Mouse (Mus musculus): ENCODE measurements around the gene Lmo2. TPM values are rescaled to one million over a fixed set of nuclear protein-coding genes. Genes with fewer than 3 reads are reported as not detected.

The Lmo2 gene
- total RNA-seq, 1 experiment from 2014 or later = 858 TPM

GRCm38 (mm10) chr2:103936666-103937065, 21.1 kb upstream of the Lmo2 start:
- no peak for ATAC-seq (replicated peaks in 1 of 2; ENCODE audit: insufficient read depth in 1 of 2, low FRiP score in 2 of 2, low TSS enrichment in 1 of 2, low read depth in 1 of 2, poor library complexity in 2 of 2, severe bottlenecking in 2 of 2)

GRCm38 (mm10) chr2:103937670-103938069, 20.1 kb upstream of the Lmo2 start:
- ATAC-seq (replicated peaks in 1 of 2; ENCODE audit: insufficient read depth in 1 of 2, low FRiP score in 2 of 2, low TSS enrichment in 1 of 2, low read depth in 1 of 2, poor library complexity in 2 of 2, severe bottlenecking in 2 of 2) = no peak

- ATAC-seq (replicated peaks in 1 of 2; ENCODE audit: insufficient read depth in 1 of 2, low FRiP score in 2 of 2, low TSS enrichment in 1 of 2, low read depth in 1 of 2, poor library complexity in 2 of 2, severe bottlenecking in 2 of 2) = no peak
Observed at GRCm38 (mm10) chr2:103938573-103938972, 19.2 kb upstream of the Lmo2 start.

GRCm38 (mm10) chr2:103939003-103939402, 18.8 kb upstream of the Lmo2 start:
- ATAC-seq (replicated peaks in 1 of 2; ENCODE audit: insufficient read depth in 1 of 2, low FRiP score in 2 of 2, low TSS enrichment in 1 of 2, low read depth in 1 of 2, poor library complexity in 2 of 2, severe bottlenecking in 2 of 2) = no peak

- ATAC-seq (replicated peaks in 1 of 2; ENCODE audit: insufficient read depth in 1 of 2, low FRiP score in 2 of 2, low TSS enrichment in 1 of 2, low read depth in 1 of 2, poor library complexity in 2 of 2, severe bottlenecking in 2 of 2) = no peak
Observed at GRCm38 (mm10) chr2:103941085-103941484, 16.7 kb upstream of the Lmo2 start.

GRCm38 (mm10) chr2:103944859-103945258, 12.9 kb upstream of the Lmo2 start:
- ATAC-seq (replicated peaks in 1 of 2; ENCODE audit: insufficient read depth in 1 of 2, low FRiP score in 2 of 2, low TSS enrichment in 1 of 2, low read depth in 1 of 2, poor library complexity in 2 of 2, severe bottlenecking in 2 of 2) = peak; percentile 70 to 73

- ATAC-seq (replicated peaks in 1 of 2; ENCODE audit: insufficient read depth in 1 of 2, low FRiP score in 2 of 2, low TSS enrichment in 1 of 2, low read depth in 1 of 2, poor library complexity in 2 of 2, severe bottlenecking in 2 of 2) = peak; percentile 71 to 78
Observed at GRCm38 (mm10) chr2:103945571-103946092, 12.2 kb upstream of the Lmo2 start.

GRCm38 (mm10) chr2:103946892-103947291, 10.9 kb upstream of the Lmo2 start:
- peak in 1 of 2 experiments; percentile 34; a peak in 1 of 4 replicates for ATAC-seq (replicated peaks in 1 of 2; ENCODE audit: insufficient read depth in 1 of 2, low FRiP score in 2 of 2, low TSS enrichment in 1 of 2, low read depth in 1 of 2, poor library complexity in 2 of 2, severe bottlenecking in 2 of 2)

- no peak for ATAC-seq (replicated peaks in 1 of 2; ENCODE audit: insufficient read depth in 1 of 2, low FRiP score in 2 of 2, low TSS enrichment in 1 of 2, low read depth in 1 of 2, poor library complexity in 2 of 2, severe bottlenecking in 2 of 2)
Observed at GRCm38 (mm10) chr2:103947982-103948655, 9.7 kb upstream of the Lmo2 start.

- ATAC-seq (replicated peaks in 1 of 2; ENCODE audit: insufficient read depth in 1 of 2, low FRiP score in 2 of 2, low TSS enrichment in 1 of 2, low read depth in 1 of 2, poor library complexity in 2 of 2, severe bottlenecking in 2 of 2) = no peak
Observed at GRCm38 (mm10) chr2:103953050-103953835, 4.5 kb upstream of the Lmo2 start.

- peak in 1 of 2 experiments; percentile 15; a peak in 1 of 4 replicates for ATAC-seq (replicated peaks in 1 of 2; ENCODE audit: insufficient read depth in 1 of 2, low FRiP score in 2 of 2, low TSS enrichment in 1 of 2, low read depth in 1 of 2, poor library complexity in 2 of 2, severe bottlenecking in 2 of 2)
Observed at GRCm38 (mm10) chr2:103955714-103956113, 2.1 kb upstream of the Lmo2 start.

- ATAC-seq (replicated peaks in 1 of 2; ENCODE audit: insufficient read depth in 1 of 2, low FRiP score in 2 of 2, low TSS enrichment in 1 of 2, low read depth in 1 of 2, poor library complexity in 2 of 2, severe bottlenecking in 2 of 2) = peak in 1 of 2 experiments; percentile 27; a peak in 1 of 4 replicates
Observed at GRCm38 (mm10) chr2:103956867-103957266, 919 bp upstream of the Lmo2 start.

GRCm38 (mm10) chr2:103958634-103959033, 848 bp downstream of the Lmo2 start:
- no peak for ATAC-seq (replicated peaks in 1 of 2; ENCODE audit: insufficient read depth in 1 of 2, low FRiP score in 2 of 2, low TSS enrichment in 1 of 2, low read depth in 1 of 2, poor library complexity in 2 of 2, severe bottlenecking in 2 of 2)

GRCm38 (mm10) chr2:103959066-103959465, 1.3 kb downstream of the Lmo2 start:
- ATAC-seq (replicated peaks in 1 of 2; ENCODE audit: insufficient read depth in 1 of 2, low FRiP score in 2 of 2, low TSS enrichment in 1 of 2, low read depth in 1 of 2, poor library complexity in 2 of 2, severe bottlenecking in 2 of 2) = no peak

- ATAC-seq (replicated peaks in 1 of 2; ENCODE audit: insufficient read depth in 1 of 2, low FRiP score in 2 of 2, low TSS enrichment in 1 of 2, low read depth in 1 of 2, poor library complexity in 2 of 2, severe bottlenecking in 2 of 2) = no peak
Observed at GRCm38 (mm10) chr2:103959574-103959973, 1.8 kb downstream of the Lmo2 start.

GRCm38 (mm10) chr2:103962349-103962748, 4.6 kb downstream of the Lmo2 start:
- ATAC-seq (replicated peaks in 1 of 2; ENCODE audit: insufficient read depth in 1 of 2, low FRiP score in 2 of 2, low TSS enrichment in 1 of 2, low read depth in 1 of 2, poor library complexity in 2 of 2, severe bottlenecking in 2 of 2) = no peak

GRCm38 (mm10) chr2:103965391-103965790, 7.6 kb downstream of the Lmo2 start:
- no peak for ATAC-seq (replicated peaks in 1 of 2; ENCODE audit: insufficient read depth in 1 of 2, low FRiP score in 2 of 2, low TSS enrichment in 1 of 2, low read depth in 1 of 2, poor library complexity in 2 of 2, severe bottlenecking in 2 of 2)

- ATAC-seq (replicated peaks in 1 of 2; ENCODE audit: insufficient read depth in 1 of 2, low FRiP score in 2 of 2, low TSS enrichment in 1 of 2, low read depth in 1 of 2, poor library complexity in 2 of 2, severe bottlenecking in 2 of 2) = no peak
Observed at GRCm38 (mm10) chr2:103968186-103968585, 10.4 kb downstream of the Lmo2 start.
